Mouse (Mus musculus): ENCODE results near the gene Cdh24.

DNA sequence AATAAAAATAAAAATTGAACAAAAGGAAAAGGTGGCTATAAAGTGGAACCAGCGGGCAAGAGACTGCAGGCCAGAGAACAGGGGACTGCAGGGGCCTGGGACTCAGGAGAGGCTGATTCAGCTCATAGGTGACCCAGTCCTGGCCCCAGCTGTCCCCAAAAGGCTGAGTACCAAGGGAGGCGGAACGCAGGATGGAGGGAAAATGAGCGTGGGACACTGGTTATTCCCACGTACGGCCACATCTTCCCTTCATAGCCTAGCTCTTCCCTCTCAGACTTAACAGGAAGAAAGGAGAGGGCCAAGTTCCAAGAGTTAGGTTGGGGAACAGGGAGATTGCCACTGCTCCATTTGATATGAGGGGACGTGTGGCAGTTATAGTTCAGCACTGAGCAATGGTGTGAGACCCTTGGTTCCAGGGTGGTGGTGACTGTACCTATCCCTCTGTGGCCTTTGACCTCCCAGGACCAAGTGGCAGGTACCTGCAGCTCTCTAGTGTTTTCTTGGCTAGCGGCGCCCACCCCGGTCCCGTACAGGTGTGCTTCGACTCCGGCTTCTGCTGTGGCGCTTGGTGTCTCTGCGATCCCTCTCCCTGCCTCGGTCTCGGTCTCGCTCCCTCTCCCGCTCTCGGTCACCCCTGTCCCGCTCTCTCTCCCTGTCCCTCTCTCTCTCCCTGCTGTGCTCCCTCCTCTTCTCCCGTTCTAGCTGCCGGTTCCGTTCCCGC, 1.2 kb upstream of the Cdh24 start:
- TF ChIP-seq POLR2A (IDR thresholded peaks at IDR 0.05; ENCODE audit: borderline replicate concordance, extremely low read depth, insufficient read depth, insufficient read length, poor library complexity, severe bottlenecking) (no peak), CTCF (IDR thresholded peaks at IDR 0.05; ENCODE audit: borderline replicate concordance, extremely low read depth, insufficient read depth, insufficient read length) (no peak)

Data from brain, embryonic 14.5 days (tissue).